22 mouse cellular contexts compared by ENCODE assay signal in the genomic region with DNA sequence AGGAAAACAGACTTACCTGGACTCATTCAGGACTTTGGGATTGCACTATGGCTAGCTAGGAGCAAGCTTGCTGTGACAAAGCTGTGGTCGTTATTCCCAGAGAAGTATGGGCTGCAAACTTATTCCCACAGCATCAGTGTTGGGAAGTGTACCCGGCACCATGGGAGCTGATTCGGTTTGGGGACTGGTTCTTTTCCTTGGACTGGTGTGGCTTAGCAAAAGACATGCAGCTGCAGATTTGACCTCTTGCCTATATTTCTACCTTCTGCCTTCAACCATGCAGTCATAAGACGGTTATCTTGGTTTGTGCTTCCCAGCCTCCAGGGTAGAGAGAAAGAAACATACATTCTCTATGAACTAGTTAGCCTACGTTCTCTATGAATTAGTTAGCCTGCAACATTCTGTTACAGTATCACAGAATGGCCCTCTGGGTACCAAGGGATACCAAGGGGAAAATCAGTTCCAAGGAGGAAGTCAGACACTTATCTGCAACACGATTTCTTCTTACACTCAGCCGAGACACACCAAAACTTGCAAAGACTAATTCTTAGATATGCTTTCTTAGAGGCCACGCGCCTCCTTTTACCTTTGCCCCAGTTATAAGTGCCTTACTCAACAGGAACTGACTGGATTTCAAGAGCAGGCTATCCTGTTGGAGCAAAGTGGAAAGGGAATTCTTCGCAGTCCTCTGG. TPM values are rescaled to one million over a fixed set of nuclear protein-coding genes. Genes with fewer than 3 reads are reported as not detected.
A peak's percentile ranks its signal among the peaks of the same experiment; 100 is the strongest.
DNase-seq lines count a peak whose midpoint lies in the region; ATAC-seq lines count a peak whose summit lies in the region.
"Had no signal": no experiment of that assay in that cellular context is flagged by ENCODE, and none has a peak within 500 bp of the region (broad histone marks: within the 10 kb centered on the region; RNA-seq: fewer than 3 reads in every experiment).

No protein-coding gene starts in this region.

- H3K4me2 ChIP-seq in heart, embryonic 11.5 days: no peak overlapping the region
- no peak overlapping the region for H3K4me2 ChIP-seq in intestine, embryonic 16.5 days (ENCODE audit: low read depth, low read length)
- H3K4me2 ChIP-seq in stomach, embryonic 16.5 days (ENCODE audit: low read depth, low read length): no peak overlapping the region
- H3K4me2 ChIP-seq: forebrain, embryonic 13.5 days; hindbrain, embryonic 12.5 days; hindbrain, embryonic 15.5 days had no signal

- H3K4me3 ChIP-seq in heart, embryonic 10.5 days: no peak overlapping the region
- H3K4me3 ChIP-seq in heart, embryonic 11.5 days (ENCODE audit: low read depth, low read length): no peak overlapping the region
- H3K4me3 ChIP-seq in embryonic facial prominence, embryonic 10.5 days: no peak overlapping the region
- no peak overlapping the region for H3K4me3 ChIP-seq in intestine, embryonic 16.5 days (ENCODE audit: low read length)
- H3K4me3 ChIP-seq in stomach, embryonic 16.5 days (replicated peaks; ENCODE audit: low read length): no peak overlapping the region
- H3K4me3 ChIP-seq: forebrain, embryonic 10.5 days; forebrain, embryonic 13.5 days; hindbrain, embryonic 12.5 days; hindbrain, embryonic 15.5 days had no signal

- no peak for ATAC-seq in heart, embryonic 11.5 days (replicated peaks; ENCODE audit: insufficient number of reproducible peaks, low FRiP score, low TSS enrichment)
- ATAC-seq in intestine, embryonic 16.5 days: peak; percentile 28; the same call in 1 of the 2 replicates
- ATAC-seq in stomach, embryonic 16.5 days (ENCODE audit: insufficient read depth, low FRiP score): no peak
- ATAC-seq: CD4-positive, CD25-positive, alpha-beta regulatory T cell, adult 4 months; forebrain, embryonic 13.5 days; forebrain, embryonic 16.5 days; Patski had no signal

- WGBS in heart, embryonic 10.5 days: 81% methylated on average over 10 of the region's 10 CpGs
- WGBS in heart, embryonic 11.5 days (ENCODE audit: insufficient replicate concordance): 81% methylated on average over 10 of the region's 10 CpGs
- 91% methylated on average over 10 of the region's 10 CpGs for WGBS in embryonic facial prominence, embryonic 10.5 days
- WGBS in intestine, embryonic 16.5 days: 74% methylated on average over 10 of the region's 10 CpGs
- WGBS in stomach, embryonic 16.5 days: 80% methylated on average over 10 of the region's 10 CpGs

- H3K9ac ChIP-seq in heart, embryonic 11.5 days (ENCODE audit: low read depth, low read length): no peak overlapping the region
- H3K9ac ChIP-seq in intestine, embryonic 16.5 days (ENCODE audit: low read depth, low read length): no peak overlapping the region
- no peak overlapping the region for H3K9ac ChIP-seq in stomach, embryonic 16.5 days (ENCODE audit: low read length)
- H3K9ac ChIP-seq: forebrain, embryonic 13.5 days; hindbrain, embryonic 12.5 days; hindbrain, embryonic 15.5 days had no signal

- H3K9me3 ChIP-seq in heart, embryonic 10.5 days: peaks cover 7% of the 10 kb centered on the region; the same call in 1 of the 2 replicates
- peaks cover 6% of the 10 kb centered on the region for H3K9me3 ChIP-seq in heart, embryonic 11.5 days (replicated peaks; ENCODE audit: control insufficient read depth, low read length)
- peaks cover 17% of the 10 kb centered on the region for H3K9me3 ChIP-seq in embryonic facial prominence, embryonic 10.5 days
- H3K9me3 ChIP-seq in intestine, embryonic 16.5 days (ENCODE audit: control insufficient read depth, low read length): no peaks in the 10 kb centered on the region
- no peaks in the 10 kb centered on the region for H3K9me3 ChIP-seq in stomach, embryonic 16.5 days (replicated peaks; ENCODE audit: control insufficient read depth, low read length)
- H3K9me3 ChIP-seq: forebrain, embryonic 13.5 days; hindbrain, embryonic 12.5 days had no signal

- H3K36me3 ChIP-seq in heart, embryonic 10.5 days: no peaks in the 10 kb centered on the region
- no peaks in the 10 kb centered on the region for H3K36me3 ChIP-seq in heart, embryonic 11.5 days (ENCODE audit: control insufficient read depth, insufficient read depth, low read length)
- H3K36me3 ChIP-seq in embryonic facial prominence, embryonic 10.5 days (replicated peaks): no peaks in the 10 kb centered on the region
- H3K36me3 ChIP-seq in intestine, embryonic 16.5 days (ENCODE audit: control insufficient read depth, insufficient read depth, low read length): no peaks in the 10 kb centered on the region
- H3K36me3 ChIP-seq in stomach, embryonic 16.5 days (ENCODE audit: control insufficient read depth, insufficient read depth, low read length): no peaks in the 10 kb centered on the region
- H3K36me3 ChIP-seq: forebrain, embryonic 10.5 days; hindbrain, embryonic 12.5 days; hindbrain, embryonic 15.5 days had no signal

- peak; percentile 58 for DNase-seq in heart, embryonic 10.5 days (ENCODE audit: low spot score)
- DNase-seq in embryonic facial prominence, embryonic 10.5 days (ENCODE audit: low spot score): peak; percentile 5
- DNase-seq in spleen, adult 12 weeks (ENCODE audit: low spot score): no peak
- no peak for DNase-seq in frontal cortex, postnatal 10 days (ENCODE audit: low spot score in 2 of 2)
- DNase-seq in cerebellum, adult 9-11 months: no peak
- DNase-seq: adrenal gland, postnatal 10 days; adrenal gland, postnatal 36 days; cerebellum, adult 18-20 months; cerebellum, postnatal 10 days; cerebellum, postnatal 36 days; embryo, embryonic 11 days; gastrocnemius, postnatal 36 days had no signal

- H3K27ac ChIP-seq in heart, embryonic 10.5 days: no peak overlapping the region
- no peak overlapping the region for H3K27ac ChIP-seq in heart, embryonic 11.5 days (ENCODE audit: low read depth, low read length)
- no peak overlapping the region for H3K27ac ChIP-seq in embryonic facial prominence, embryonic 10.5 days (replicated peaks)
- H3K27ac ChIP-seq in intestine, embryonic 16.5 days (ENCODE audit: low read length): peak overlapping the region; percentile 60
- H3K27ac ChIP-seq in stomach, embryonic 16.5 days (ENCODE audit: low read length): 0 out of 2 replicates have a peak overlapping the region, but pooled peaks have one; percentile 4
- H3K27ac ChIP-seq: forebrain, embryonic 10.5 days; forebrain, embryonic 13.5 days; hindbrain, embryonic 12.5 days; hindbrain, embryonic 15.5 days had no signal

- H3K4me1 ChIP-seq in heart, embryonic 10.5 days: peaks cover 9% of the 10 kb centered on the region
- H3K4me1 ChIP-seq in heart, embryonic 11.5 days (ENCODE audit: control insufficient read depth, insufficient read depth, low read length): no peaks in the 10 kb centered on the region
- peaks cover 2% of the 10 kb centered on the region; the same call in 1 of the 2 replicates for H3K4me1 ChIP-seq in embryonic facial prominence, embryonic 10.5 days
- peaks cover 28% of the 10 kb centered on the region for H3K4me1 ChIP-seq in intestine, embryonic 16.5 days (ENCODE audit: control insufficient read depth, insufficient read depth, low read length)
- peaks cover 9% of the 10 kb centered on the region; the same call in 1 of the 2 replicates for H3K4me1 ChIP-seq in stomach, embryonic 16.5 days (ENCODE audit: control insufficient read depth, insufficient read depth, low read length)
- H3K4me1 ChIP-seq: forebrain, embryonic 10.5 days; forebrain, embryonic 13.5 days; hindbrain, embryonic 12.5 days; hindbrain, embryonic 15.5 days had no signal

- no peaks in the 10 kb centered on the region for H3K27me3 ChIP-seq in heart, embryonic 10.5 days (ENCODE audit: insufficient read depth, poor library complexity, severe bottlenecking)
- H3K27me3 ChIP-seq in heart, embryonic 11.5 days (ENCODE audit: control insufficient read depth, insufficient read depth, low read length): no peaks in the 10 kb centered on the region
- H3K27me3 ChIP-seq in embryonic facial prominence, embryonic 10.5 days (replicated peaks; ENCODE audit: low read depth, poor library complexity, severe bottlenecking): no peaks in the 10 kb centered on the region
- H3K27me3 ChIP-seq in intestine, embryonic 16.5 days (replicated peaks; ENCODE audit: control insufficient read depth, insufficient read depth, low read length): no peaks in the 10 kb centered on the region
- H3K27me3 ChIP-seq in stomach, embryonic 16.5 days (ENCODE audit: control insufficient read depth, insufficient read depth, low read length): no peaks in the 10 kb centered on the region
- H3K27me3 ChIP-seq: forebrain, embryonic 13.5 days; hindbrain, embryonic 12.5 days; hindbrain, embryonic 15.5 days; Patski had no signal

RNA-seq across cellular contexts. Expression of a gene that starts 1.7 kb away (rescaled TPM):
- polyA plus RNA-seq in heart, embryonic 10.5 days (2016; fragmentation: Nextera tagmentation; extraction: Ambion mirVana): 11.6 and 29.8 TPM in 2 replicates
- 41.9 and 44.6 TPM in 2 replicates for polyA plus RNA-seq in heart, embryonic 11.5 days (2014; fragmentation: Nextera tagmentation; extraction: Ambion mirVana)
- polyA plus RNA-seq in embryonic facial prominence, embryonic 10.5 days (2016; fragmentation: Nextera tagmentation; extraction: Ambion mirVana): 2.3 and 2.8 TPM in 2 replicates
- 96.1 and 111 TPM in 2 replicates for polyA plus RNA-seq in intestine, embryonic 16.5 days (2015; fragmentation: Nextera tagmentation; extraction: Ambion mirVana)
- 84.2 and 104 TPM in 2 replicates for polyA plus RNA-seq in stomach, embryonic 16.5 days (2015; fragmentation: Nextera tagmentation; extraction: Ambion mirVana)

Comparison
In these comparisons a context has a peak if more than half of its experiments do, and no peak if none do; other contexts are left out.
1. DNase-seq: peak in heart, embryonic 10.5 days (single experiment) and embryonic facial prominence, embryonic 10.5 days (single experiment); none in spleen, adult 12 weeks (single experiment), frontal cortex, postnatal 10 days (0 of 2) and cerebellum, adult 9-11 months (single experiment).
2. H3K27ac ChIP-seq: peak in intestine, embryonic 16.5 days (single experiment) and stomach, embryonic 16.5 days (single experiment); none in heart, embryonic 10.5 days (single experiment), heart, embryonic 11.5 days (single experiment) and embryonic facial prominence, embryonic 10.5 days (single experiment).